Mouse (Mus musculus) CH12.LX (cell line): ENCODE measurements around the gene Rab40c. TPM values are rescaled to one million over a fixed set of nuclear protein-coding genes. Genes with fewer than 3 reads are reported as not detected.

ENCODE experiments used
- DNase-seq: peaks from one replicate; pipeline ENCODE4 v3.0.0-alpha.2; 2013; ENCODE audit errors: extremely low read depth
- H3K27ac ChIP-seq: 2 replicates; pipeline ENCODE4 v1.5.1; 2012; ENCODE audit warnings: low read depth, mild to moderate bottlenecking, control low read depth, moderate library complexity; ENCODE audit not compliant: insufficient read depth
- H3K27me3 ChIP-seq: replicated peaks from 2 replicates; pipeline ENCODE3; 2012; ENCODE audit warnings: inconsistent platforms
- H3K36me3 ChIP-seq, 2 experiments: replicated peaks in 1 of 2; 2 replicates each; pipeline versions ENCODE3 to v1.6.1; 2012; ENCODE audit warnings: inconsistent platforms in 1 of 2, low read length in 1 of 2, mild to moderate bottlenecking in 1 of 2, mixed read lengths in 1 of 2, moderate library complexity in 1 of 2; ENCODE audit not compliant: control insufficient read depth in 1 of 2, insufficient read depth in 1 of 2
- H3K4me1 ChIP-seq, 2 experiments: 2 replicates each; pipeline ENCODE4 v1.6.1; 2012; ENCODE audit warnings: inconsistent platforms in 1 of 2, moderate library complexity in 1 of 2; ENCODE audit not compliant: insufficient read depth in 2 of 2, control insufficient read depth in 1 of 2
- H3K4me2 ChIP-seq: 2 replicates; pipeline ENCODE4 v1.6.1; 2012; ENCODE audit warnings: low read depth, mild to moderate bottlenecking, control low read depth; ENCODE audit not compliant: poor library complexity, insufficient read depth, severe bottlenecking
- H3K4me3 ChIP-seq, 3 experiments: fragments of 150-350 bp in 1 of 3; sonication (generic) in 1 of 3; replicated peaks in 1 of 3; 2 replicates each; pipeline versions ENCODE3 to v1.5.1; 2011 to 2012; ENCODE audit warnings: low read depth in 2 of 3, low read length in 2 of 3, mild to moderate bottlenecking in 2 of 3, moderate library complexity in 2 of 3, control low read depth in 1 of 3, improper control_type of control experiment in 1 of 3, inconsistent platforms in 1 of 3, mixed read lengths in 1 of 3; ENCODE audit not compliant: poor library complexity in 1 of 3
- H3K79me2 ChIP-seq: replicated peaks from 2 replicates; pipeline ENCODE4 v1.6.1; 2012; ENCODE audit warnings: mild to moderate bottlenecking, moderate library complexity; ENCODE audit not compliant: control insufficient read depth, poor library complexity, insufficient read depth, severe bottlenecking; ENCODE audit errors: extremely low read depth
- H3K9ac ChIP-seq: 2 replicates; pipeline ENCODE4 v1.6.1; 2012; ENCODE audit warnings: low read depth, mild to moderate bottlenecking, control low read depth, moderate library complexity; ENCODE audit not compliant: insufficient read depth
- H3K9me3 ChIP-seq: replicated peaks from 2 replicates; pipeline ENCODE3; 2012; ENCODE audit warnings: low read length, inconsistent platforms, mixed read lengths
- CHD2 ChIP-seq: IDR thresholded peaks from 2 replicates; pipeline ENCODE4 v1.6.1; 2011; ENCODE audit warnings: low read length, improper control_type of control experiment
- CTCF ChIP-seq, 2 experiments: IDR thresholded peaks in 1 of 2; conservative IDR thresholded peaks in 1 of 2; 2 replicates each; pipeline ENCODE4 v1.5.1; 2011 to 2012; ENCODE audit warnings: low read depth in 2 of 2, low read length in 2 of 2, improper control_type of control experiment in 1 of 2, inconsistent platforms in 1 of 2, mild to moderate bottlenecking in 1 of 2, moderate library complexity in 1 of 2
- E2F4 ChIP-seq: IDR thresholded peaks from 2 replicates; pipeline ENCODE4 v1.6.1; 2011; ENCODE audit warnings: low read depth, low read length, improper control_type of control experiment; ENCODE audit not compliant: insufficient replicate concordance
- GABPA ChIP-seq: IDR thresholded peaks from 2 replicates; pipeline ENCODE4 v1.6.1; 2012; ENCODE audit warnings: low read depth, low read length, improper control_type of control experiment, inconsistent platforms; ENCODE audit not compliant: insufficient replicate concordance
- JUN ChIP-seq: IDR thresholded peaks from 2 replicates; pipeline ENCODE4 v1.6.1; 2011; ENCODE audit warnings: low read depth, mild to moderate bottlenecking, low read length, improper control_type of control experiment, moderate library complexity; ENCODE audit not compliant: insufficient read depth
- JUND ChIP-seq: conservative IDR thresholded peaks from 2 replicates; pipeline ENCODE4 v1.6.1; 2011; ENCODE audit warnings: low read depth, low read length, improper control_type of control experiment
- MAZ ChIP-seq: IDR thresholded peaks from 2 replicates; pipeline ENCODE4 v1.6.1; 2012; ENCODE audit warnings: low read depth, mild to moderate bottlenecking, inconsistent platforms, low read length, improper control_type of control experiment, moderate library complexity
- MYC ChIP-seq: IDR thresholded peaks from 2 replicates; pipeline ENCODE4 v1.6.1; 2011; ENCODE audit warnings: low read depth, mild to moderate bottlenecking, improper control_type of control experiment, low read length
- NELFE ChIP-seq: IDR thresholded peaks from 2 replicates; pipeline ENCODE4 v1.6.1; 2011; ENCODE audit warnings: low read depth, low read length, improper control_type of control experiment
- NRF1 ChIP-seq: IDR thresholded peaks from 2 replicates; pipeline ENCODE4 v1.6.1; 2014; ENCODE audit warnings: low read depth, mild to moderate bottlenecking, inconsistent platforms, low read length, improper control_type of control experiment, moderate library complexity
- POLR2AphosphoS2 ChIP-seq: IDR thresholded peaks from 2 replicates; pipeline ENCODE4 v1.6.1; 2011; ENCODE audit warnings: low read depth, low read length, improper control_type of control experiment
- RAD21 ChIP-seq: IDR thresholded peaks from 2 replicates; pipeline ENCODE4 v1.6.1; 2011; ENCODE audit warnings: low read depth, mild to moderate bottlenecking, low read length, improper control_type of control experiment, moderate library complexity
- RCOR1 ChIP-seq: conservative IDR thresholded peaks from 2 replicates; pipeline ENCODE4 v1.6.1; 2012; ENCODE audit warnings: low read depth, mild to moderate bottlenecking, inconsistent platforms, low read length, improper control_type of control experiment
- SMC3 ChIP-seq: IDR thresholded peaks from 2 replicates; pipeline ENCODE4 v1.6.1; 2011; ENCODE audit warnings: low read depth, low read length, improper control_type of control experiment
- TBP ChIP-seq: conservative IDR thresholded peaks from 2 replicates; pipeline ENCODE4 v1.6.1; 2011; ENCODE audit warnings: low read depth, low read length, improper control_type of control experiment
- TCF12 ChIP-seq: IDR thresholded peaks from 2 replicates; pipeline ENCODE4 v1.6.1; 2014; ENCODE audit warnings: low read depth, mild to moderate bottlenecking, inconsistent platforms, low read length, improper control_type of control experiment
- ZC3H11A ChIP-seq: IDR thresholded peaks from 2 replicates; pipeline ENCODE4 v1.6.1; 2012; ENCODE audit warnings: low read depth, mild to moderate bottlenecking, inconsistent platforms, low read length, improper control_type of control experiment
- dilution Hi-C: fragments of 300-500 bp; cut with MboI; formaldehyde crosslinking; loops from 2 replicates; pipeline ENCODE4 v1.14.3; 2020; ENCODE audit warnings: low sequenced_read_pairs; ENCODE audit not compliant: extremely low pct_unique_long_range_greater_than_20kb, extremely low pct_ligation_motif_present
- in situ Hi-C: fragments of 300-500 bp; cut with MboI; formaldehyde crosslinking; loops from 3 replicates; pipeline ENCODE4 v1.14.3; 2019; ENCODE audit warnings: low sequenced_read_pairs, low pct_ligation_motif_present, low pct_unique_long_range_greater_than_20kb, mixed read lengths
- polyA plus RNA-seq: library from polyadenylated mRNA; unstranded; fragments of >175 nt; gene quantifications from 2 replicates; pipeline ENCODE4 v1.2.1, GENCODE M21; 2012; ENCODE audit warnings: low read depth; ENCODE audit not compliant: insufficient read length
- total RNA-seq, 2 experiments: library from RNA; depleted of rRNA; stranded (reverse); fragments of 300-350 nt in 1 of 2; fragments of >200 nt in 1 of 2; gene quantifications; 2 replicates each; pipeline ENCODE4 v1.2.3; 2012 to 2014

Rab40c gene
- total and polyA plus RNA-seq, 3 experiments, result 8.0 to 14.4 (median 9.2) TPM

- H3K79me2 ChIP-seq, result no peaks in the 10 kb centered on the region
- H3K4me3 ChIP-seq, result no peak overlapping the region
- no peak overlapping the region for H3K27ac ChIP-seq
- in situ Hi-C loops (no loop called here), dilution Hi-C loops (no loop called here)
- H3K9me3 ChIP-seq, result no peaks in the 10 kb centered on the region
- peaks cover 42% of the 10 kb centered on the region for H3K27me3 ChIP-seq
- TF ChIP-seq RAD21 (no peak), JUND (no peak), SMC3 (no peak), RCOR1 (no peak), NRF1 (no peak), E2F4 (no peak), POLR2AphosphoS2 (no peak), CHD2 (no peak), JUN (no peak), TCF12 (no peak), NELFE (no peak), MAZ (no peak), TBP (no peak)
- H3K4me2 ChIP-seq, result no peak overlapping the region
- no peak overlapping the region for H3K9ac ChIP-seq
- DNase-seq, result no peak
- H3K4me1 ChIP-seq, result peaks cover 13 to 40% of the 10 kb centered on the region in 2 experiments
- H3K36me3 ChIP-seq, result peaks cover 0 to 5% of the 10 kb centered on the region in 2 experiments
These were observed 55.2 kb downstream of the Rab40c start for GRCm38 (mm10) chr17:25864311-25864710.

GRCm38 (mm10) chr17:25863681-25864080 is 55.8 kb downstream of the Rab40c start:
- dilution Hi-C loops (no loop called here), in situ Hi-C loops (no loop called here)
- Histone ChIP-seq H3K4me1 (peaks cover 13 to 37% of the 10 kb centered on the region in 2 experiments), H3K27ac (no peak overlapping the region), H3K9ac (no peak overlapping the region), H3K79me2 (no peaks in the 10 kb centered on the region), H3K9me3 (no peaks in the 10 kb centered on the region), H3K4me2 (no peak overlapping the region), H3K4me3 (no peak overlapping the region), H3K27me3 (peaks cover 37% of the 10 kb centered on the region), H3K36me3 (peaks cover 0 to 11% of the 10 kb centered on the region in 2 experiments)
- DNase-seq, result no peak
- no peak for TF ChIP-seq MYC
- no peak for TF ChIP-seq SMC3
- TF ChIP-seq NRF1, result no peak
- no peak for TF ChIP-seq GABPA
- TF ChIP-seq CTCF (conservative IDR thresholded peaks at IDR 0.05 in 1 of 2, IDR thresholded peaks at IDR 0.05 in 1 of 2; ENCODE audit: low read depth in 2 of 2, low read length in 2 of 2), result peak in 1 of 2 experiments; percentile 19; a peak in 1 of 4 replicates
- TF ChIP-seq ZC3H11A, result no peak
